Mouse (Mus musculus) spleen, adult 2 months (tissue): ENCODE measurements around the gene Ptgir.

ENCODE experiments used
- CTCF ChIP-seq: fragments of 200-500 bp; IDR thresholded peaks from 2 replicates; pipeline ENCODE4 v1.5.1; 2011; ENCODE audit warnings: mild to moderate bottlenecking, inconsistent platforms; ENCODE audit not compliant: insufficient read depth, insufficient read length, insufficient replicate concordance; ENCODE audit errors: extremely low read depth
- POLR2A ChIP-seq: fragments of 200-500 bp; IDR thresholded peaks from 2 replicates; pipeline ENCODE4 v1.6.1; 2011; ENCODE audit warnings: low read depth, low read length, inconsistent platforms

DNA sequence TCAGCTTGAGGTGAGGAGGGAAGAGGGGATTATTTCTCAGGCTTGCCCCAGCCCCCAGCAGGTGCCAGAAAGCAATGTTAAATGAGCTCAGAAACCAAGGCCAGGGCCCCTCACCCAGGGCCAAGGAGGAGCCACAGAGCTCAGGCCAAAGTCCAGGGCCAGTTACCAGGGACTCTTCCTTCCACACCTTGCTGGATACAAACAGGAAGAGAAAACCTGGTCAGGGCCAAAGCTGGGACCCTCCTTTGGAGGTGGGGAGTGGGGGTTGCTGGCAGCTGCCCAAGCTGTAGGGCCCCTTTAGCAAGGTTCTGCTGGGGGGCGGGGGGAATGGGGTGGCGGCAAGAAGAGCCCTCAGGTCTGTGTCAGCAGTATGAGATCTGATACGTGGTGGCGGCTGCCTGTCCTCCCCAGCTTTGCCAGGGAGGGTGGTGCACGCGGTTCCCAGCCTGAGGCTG is 15.6 kb downstream of the Ptgir start:
- TF ChIP-seq CTCF (no peak), POLR2A (no peak)
